Mouse (Mus musculus) cortical plate, adult 2 months (tissue): Measurements from ENCODE around the gene Slc44a4. TPM values are rescaled to one million over a fixed set of nuclear protein-coding genes. Genes with fewer than 3 reads are reported as not detected.
"Not testable (repeated sequence)": the region's sequence is repeated elsewhere in the genome, so short reads cannot be mapped to it uniquely, and the experiment has no call there.

ENCODE experiments used
- H3K27ac ChIP-seq: fragments of 200-500 bp; 2 replicates; pipeline ENCODE4 v1.5.1; 2012; ENCODE audit warnings: low read length, control low read depth, inconsistent platforms; ENCODE audit not compliant: insufficient read depth
- H3K4me1 ChIP-seq: fragments of 200-500 bp; 2 replicates; pipeline ENCODE4 v1.6.1; 2011; ENCODE audit warnings: low read length; ENCODE audit not compliant: control insufficient read depth, insufficient read depth
- H3K4me3 ChIP-seq: fragments of 200-500 bp; 2 replicates; pipeline ENCODE4 v1.5.1; 2011; ENCODE audit warnings: mild to moderate bottlenecking, low read length, control low read depth; ENCODE audit not compliant: insufficient read depth
- CTCF ChIP-seq: fragments of 200-500 bp; IDR thresholded peaks from 2 replicates; pipeline ENCODE4 v1.5.1; 2011; ENCODE audit warnings: mild to moderate bottlenecking, control low read depth, low read length; ENCODE audit not compliant: insufficient read depth; ENCODE audit errors: extremely low read depth
- POLR2A ChIP-seq: fragments of 200-500 bp; IDR thresholded peaks from 2 replicates; pipeline ENCODE4 v1.6.1; 2011; ENCODE audit warnings: mild to moderate bottlenecking, low read length, control low read depth; ENCODE audit not compliant: insufficient read depth; ENCODE audit errors: extremely low read depth
- polyA plus RNA-seq: library from polyadenylated mRNA; depleted of rRNA; stranded (reverse); fragments of >200 nt; gene quantifications from 2 replicates; pipeline ENCODE4 v1.2.3, GENCODE M21; 2012

The Slc44a4 gene
- polyA plus RNA-seq, 1 experiment = 0.46 TPM

DNA sequence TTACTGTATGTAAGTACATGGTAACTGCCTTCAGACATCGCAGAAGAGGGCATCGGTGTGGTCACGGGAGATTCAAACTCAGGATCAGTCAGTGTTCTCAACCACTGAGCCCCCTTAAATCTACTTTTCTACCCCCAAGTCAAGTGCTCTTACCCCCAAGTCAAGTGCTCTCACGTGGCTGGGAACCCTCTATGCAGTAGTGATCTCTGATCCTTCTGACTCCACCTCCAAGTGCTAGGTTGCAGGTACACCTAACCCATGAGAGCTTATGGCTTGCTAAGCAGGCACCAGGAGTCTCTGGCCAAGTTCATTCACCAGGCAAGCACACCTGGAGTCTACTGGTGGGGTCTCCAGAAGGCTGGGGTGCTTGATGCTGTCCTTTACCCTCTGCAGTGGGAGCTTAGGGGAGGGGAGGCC lies 35.3 kb downstream of the Slc44a4 start:
- Histone ChIP-seq H3K4me1 (peaks cover 3% of the 10 kb centered on the region), H3K27ac (no peak overlapping the region), H3K4me3 (no peak overlapping the region)
- TF ChIP-seq POLR2A = no peak
- no peak for TF ChIP-seq CTCF

DNA sequence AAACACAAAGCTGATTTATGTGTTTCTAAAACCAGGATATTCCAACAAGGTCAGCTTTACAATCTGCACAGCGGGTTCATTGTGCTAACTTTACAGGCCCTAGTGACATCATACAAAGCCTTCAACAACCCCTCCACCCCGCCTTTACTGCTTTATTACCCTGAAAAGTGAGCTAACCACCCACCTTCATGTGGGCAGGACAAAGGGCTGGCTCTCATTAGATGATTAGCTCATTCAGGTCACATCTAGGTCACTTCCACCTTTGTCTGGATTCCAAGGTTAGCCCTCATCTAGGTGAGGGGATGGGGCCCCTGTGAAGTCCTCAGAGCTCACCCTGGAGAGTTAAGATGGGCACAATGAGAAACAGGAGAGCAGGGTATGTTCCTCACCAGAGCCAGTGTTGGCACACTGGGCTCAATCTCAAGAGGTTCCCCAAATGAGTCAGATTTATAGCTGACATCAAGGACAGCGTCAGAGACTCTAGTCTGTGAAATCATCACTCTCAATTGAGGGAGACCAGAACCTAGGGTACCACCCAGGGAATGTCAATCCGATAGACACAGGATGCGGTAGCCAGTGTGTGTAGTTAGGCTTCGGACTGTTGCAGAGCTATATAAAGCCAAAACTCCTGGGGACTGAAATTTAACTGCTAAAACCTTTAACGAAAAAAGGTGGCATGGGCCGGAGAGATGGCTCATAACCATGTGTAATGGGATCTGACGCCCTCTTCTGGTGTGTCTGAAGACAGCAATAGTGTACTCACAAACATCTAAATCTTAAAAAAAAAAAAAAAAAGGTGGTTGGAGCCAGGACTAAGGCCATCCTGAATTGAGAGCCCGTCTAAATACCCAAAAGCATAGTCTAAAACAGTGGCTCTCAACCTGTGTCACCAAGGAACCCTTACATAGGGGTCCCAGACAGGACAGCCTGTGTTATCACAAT lies 36.5 kb downstream of the Slc44a4 start:
- no peak overlapping the region for H3K27ac ChIP-seq
- TF ChIP-seq CTCF = no peak
- no peak for TF ChIP-seq POLR2A

DNA sequence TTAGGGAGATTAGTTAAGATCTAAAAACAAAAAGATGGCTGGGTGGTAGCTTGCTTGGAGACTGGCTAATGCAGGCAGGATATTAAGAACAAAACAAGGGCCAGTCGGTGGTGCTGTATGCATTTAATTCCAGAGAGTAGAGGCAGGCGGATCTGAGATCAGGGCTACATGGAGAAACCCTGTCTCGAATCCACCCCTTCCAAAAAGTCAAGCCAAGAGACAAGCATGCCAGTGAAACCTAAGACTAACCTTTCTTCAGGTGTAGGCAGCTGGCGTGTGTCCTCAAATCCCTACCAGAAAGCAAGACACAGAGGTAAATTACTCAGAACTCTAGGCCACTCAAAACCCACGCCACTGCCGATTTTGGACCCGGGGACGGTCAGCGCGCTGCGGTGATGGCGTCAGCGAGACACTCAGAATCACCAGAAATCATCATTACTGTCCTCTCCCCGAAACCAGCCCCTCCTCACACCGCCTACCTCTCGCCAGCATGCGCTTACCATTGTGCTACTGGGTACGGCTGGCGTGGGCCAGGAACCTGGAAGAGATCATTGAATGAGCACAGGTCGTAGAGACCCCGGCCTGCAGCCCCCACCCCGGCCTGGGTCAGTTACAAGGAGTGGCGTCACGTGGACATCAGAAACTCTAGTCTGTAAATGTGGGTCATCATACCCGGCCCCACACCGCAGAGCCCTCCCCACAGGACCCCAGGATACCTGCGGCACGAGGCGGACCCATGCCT lies 37.5 kb downstream of the Slc44a4 start:
- Histone ChIP-seq H3K4me1 (peaks cover 3% of the 10 kb centered on the region), H3K27ac (peak overlapping the region; percentile 90), H3K4me3 (peak overlapping the region; percentile 97)
- no peak for TF ChIP-seq POLR2A
- TF ChIP-seq CTCF = no peak

More for the DNA sequence above, 36.5 kb downstream of the Slc44a4 start:
- Histone ChIP-seq H3K4me3 (peak overlapping the region; percentile 97), H3K4me1 (peaks cover 3% of the 10 kb centered on the region)

DNA sequence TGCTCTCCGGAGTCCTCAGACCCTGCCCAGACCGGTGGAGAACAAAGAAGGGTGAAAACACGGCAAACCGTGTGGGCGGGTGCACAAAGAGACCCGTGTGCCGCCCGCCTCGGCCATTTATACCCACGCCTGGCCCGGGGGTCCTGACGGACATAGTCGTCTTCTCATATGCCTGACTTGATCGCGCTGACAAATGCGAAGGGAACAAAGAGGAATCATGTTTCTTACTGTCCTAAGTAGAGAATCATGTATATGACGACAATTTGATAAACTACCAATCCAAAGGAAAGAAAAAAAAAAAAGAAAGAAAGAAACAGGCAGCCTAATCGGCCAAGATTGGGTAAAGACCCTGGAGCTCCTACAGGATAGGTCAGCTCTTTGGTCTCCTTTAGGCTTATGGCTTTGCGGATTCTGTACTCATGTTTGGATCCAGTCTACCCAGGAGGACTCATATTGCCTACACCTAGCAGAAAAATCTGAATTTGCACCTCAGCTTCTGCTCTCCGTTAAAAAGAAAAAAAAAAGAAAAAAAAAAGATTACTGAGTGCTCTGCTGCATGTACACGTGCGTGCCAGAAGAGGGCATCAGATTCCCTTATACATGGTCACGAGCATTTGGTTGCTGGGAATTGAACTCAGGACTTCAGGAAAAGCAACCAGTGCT lies 38.2 kb downstream of the Slc44a4 start:
- TF ChIP-seq CTCF (peak; percentile 55), POLR2A (peak; percentile 88)
- peak overlapping the region; percentile 90 for H3K27ac ChIP-seq
- H3K4me3 ChIP-seq = peak overlapping the region; percentile 97
- peaks cover 3% of the 10 kb centered on the region for H3K4me1 ChIP-seq

DNA sequence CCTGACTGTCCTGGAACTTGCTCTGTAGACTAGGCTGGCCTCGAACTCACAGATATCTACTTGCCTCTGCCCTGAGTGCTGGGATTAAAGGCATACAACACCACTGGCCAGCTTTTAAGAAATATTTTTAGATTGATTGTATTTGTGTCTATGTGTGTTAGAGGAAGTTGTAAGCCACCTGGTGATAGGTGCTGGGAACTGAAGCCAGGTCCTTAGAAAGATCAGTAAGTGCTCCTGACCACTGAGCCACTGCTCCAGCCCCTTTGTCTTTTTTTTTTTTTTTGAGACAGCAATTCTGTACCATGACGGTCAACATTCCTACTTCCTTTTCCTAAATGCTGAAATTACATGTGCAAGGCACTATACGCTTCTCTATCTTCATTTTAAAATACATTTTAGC lies 39.0 kb downstream of the Slc44a4 start:
- no peak overlapping the region for H3K4me3 ChIP-seq
- no peak overlapping the region for H3K27ac ChIP-seq
- H3K4me1 ChIP-seq = peaks cover 3% of the 10 kb centered on the region
- TF ChIP-seq POLR2A (no peak), CTCF (no peak)

DNA sequence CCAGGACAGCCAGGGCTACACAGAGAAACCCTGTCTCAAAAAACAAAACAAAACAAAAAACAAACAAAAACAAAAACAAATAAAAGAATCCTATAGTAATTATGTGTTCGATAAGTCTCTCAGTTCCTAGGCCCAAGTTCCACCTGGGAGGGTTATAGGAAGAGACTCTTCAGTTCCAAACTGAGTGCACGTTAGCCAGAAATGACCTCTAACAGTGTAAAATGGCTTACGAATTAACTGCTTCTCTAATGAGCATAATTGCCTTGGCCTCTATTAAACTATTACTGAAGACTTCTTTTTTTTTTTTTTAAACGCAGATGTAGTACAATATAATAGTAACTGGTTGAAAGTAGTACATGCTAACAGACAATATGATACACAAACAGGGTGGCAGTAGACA lies 39.6 kb downstream of the Slc44a4 start:
- Histone ChIP-seq H3K27ac (no peak overlapping the region), H3K4me1 (peaks cover 3% of the 10 kb centered on the region), H3K4me3 (no peak overlapping the region)
- TF ChIP-seq POLR2A = no peak
- TF ChIP-seq CTCF = no peak

DNA sequence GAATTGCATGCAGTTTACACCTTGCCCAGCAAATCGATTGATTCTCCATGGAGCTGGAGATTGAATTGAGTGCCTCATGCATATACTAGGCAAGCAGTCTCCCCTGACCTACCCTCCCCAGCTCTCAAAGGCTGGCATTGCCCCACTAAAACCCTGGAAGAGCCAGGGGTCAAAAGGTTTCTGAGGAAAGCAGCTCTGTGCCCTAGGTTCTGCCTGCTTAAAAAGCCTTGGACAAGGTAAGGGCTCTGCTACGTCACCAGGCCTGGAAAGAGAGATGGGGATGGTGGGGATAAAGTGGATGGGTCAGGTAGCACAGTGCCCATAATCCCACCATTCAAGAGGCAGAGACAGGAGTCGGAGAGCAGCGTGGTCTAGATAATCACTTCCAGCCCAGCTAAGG lies 40.6 kb downstream of the Slc44a4 start:
- Histone ChIP-seq H3K4me3 (no peak overlapping the region), H3K4me1 (peaks cover 3% of the 10 kb centered on the region), H3K27ac (no peak overlapping the region)
- TF ChIP-seq CTCF (no peak), POLR2A (no peak)

DNA sequence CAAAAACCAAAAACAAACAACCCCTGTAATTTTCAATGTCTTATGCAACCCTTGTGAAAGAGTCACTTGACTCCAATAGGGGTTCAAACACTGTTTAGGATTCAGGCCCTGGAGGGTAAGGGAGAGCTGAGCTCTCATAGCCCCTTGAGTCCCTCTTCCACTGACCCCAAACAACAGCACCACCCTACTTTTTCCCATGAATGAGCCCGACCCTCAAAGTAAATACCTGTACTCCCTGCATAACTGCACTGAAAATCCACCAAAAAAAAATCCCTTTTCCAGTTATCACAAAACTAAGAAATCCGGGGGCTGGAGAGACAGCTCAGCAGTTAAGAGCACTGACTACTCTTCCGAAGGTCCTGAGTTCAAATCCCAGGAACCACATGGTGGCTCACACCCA lies 41.6 kb downstream of the Slc44a4 start:
- no peak overlapping the region for H3K4me3 ChIP-seq
- TF ChIP-seq CTCF (no peak), POLR2A (no peak)

DNA sequence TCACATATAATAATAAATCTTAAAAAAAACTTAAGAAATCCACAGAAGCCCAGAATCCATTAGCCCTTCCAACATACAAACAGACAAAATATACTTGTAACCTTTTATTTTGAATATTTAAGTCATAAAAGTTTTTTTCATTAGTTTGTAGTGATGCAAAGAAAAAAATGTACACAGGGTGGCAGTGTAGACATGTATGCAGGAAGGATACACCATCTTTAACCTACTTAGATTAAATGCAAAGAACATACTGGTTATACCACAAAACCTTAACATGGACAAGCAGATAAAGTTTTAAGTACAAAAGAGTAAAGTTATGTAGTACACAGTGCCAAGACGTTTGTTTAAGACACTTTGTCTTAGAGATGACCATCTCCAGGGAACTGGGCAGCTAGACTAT lies 42.1 kb downstream of the Slc44a4 start:
- TF ChIP-seq POLR2A (no peak), CTCF (no peak)
- Histone ChIP-seq H3K4me3 (no peak overlapping the region), H3K27ac (no peak overlapping the region), H3K4me1 (no peaks in the 10 kb centered on the region)

More for the DNA sequence above, 41.6 kb downstream of the Slc44a4 start:
- peaks cover under 1% of the 10 kb centered on the region for H3K4me1 ChIP-seq
- H3K27ac ChIP-seq = no peak overlapping the region

DNA sequence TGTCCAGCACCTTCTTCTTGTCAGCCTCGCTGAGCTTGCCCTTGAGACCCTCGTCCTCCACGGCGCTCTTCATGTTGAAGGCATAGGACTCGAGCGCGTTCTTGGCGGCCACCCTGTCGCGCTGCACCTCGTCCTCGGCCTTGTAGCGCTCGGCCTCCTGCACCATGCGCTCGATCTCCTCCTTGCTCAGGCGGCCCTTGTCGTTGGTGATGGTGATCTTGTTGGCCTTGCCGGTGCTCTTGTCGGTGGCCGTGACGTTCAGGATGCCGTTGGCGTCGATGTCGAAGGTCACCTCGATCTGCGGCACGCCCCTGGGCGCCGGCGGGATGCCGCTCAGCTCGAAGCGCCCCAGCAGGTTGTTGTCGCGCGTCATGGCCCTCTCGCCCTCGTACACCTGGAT lies 43.0 kb downstream of the Slc44a4 start:
- not testable (repeated sequence) for H3K4me1 ChIP-seq, H3K4me3 ChIP-seq, H3K27ac ChIP-seq

DNA sequence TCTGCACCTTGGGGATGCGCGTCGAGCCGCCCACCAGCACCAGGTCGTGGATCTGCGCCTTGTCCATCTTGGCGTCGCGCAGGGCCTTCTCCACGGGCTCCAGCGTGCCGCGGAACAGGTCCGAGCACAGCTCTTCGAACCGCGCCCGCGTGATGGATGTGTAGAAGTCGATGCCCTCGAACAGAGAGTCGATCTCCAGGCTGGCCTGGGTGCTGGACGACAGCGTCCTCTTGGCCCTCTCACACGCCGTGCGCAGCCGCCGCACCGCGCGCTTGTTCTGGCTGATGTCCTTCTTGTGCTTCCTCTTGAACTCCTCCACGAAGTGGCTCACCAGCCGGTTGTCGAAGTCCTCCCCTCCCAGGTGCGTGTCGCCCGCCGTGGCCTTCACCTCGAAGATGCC lies 43.7 kb downstream of the Slc44a4 start:
- H3K4me3 ChIP-seq, H3K27ac ChIP-seq, H3K4me1 ChIP-seq: not testable (repeated sequence)

DNA sequence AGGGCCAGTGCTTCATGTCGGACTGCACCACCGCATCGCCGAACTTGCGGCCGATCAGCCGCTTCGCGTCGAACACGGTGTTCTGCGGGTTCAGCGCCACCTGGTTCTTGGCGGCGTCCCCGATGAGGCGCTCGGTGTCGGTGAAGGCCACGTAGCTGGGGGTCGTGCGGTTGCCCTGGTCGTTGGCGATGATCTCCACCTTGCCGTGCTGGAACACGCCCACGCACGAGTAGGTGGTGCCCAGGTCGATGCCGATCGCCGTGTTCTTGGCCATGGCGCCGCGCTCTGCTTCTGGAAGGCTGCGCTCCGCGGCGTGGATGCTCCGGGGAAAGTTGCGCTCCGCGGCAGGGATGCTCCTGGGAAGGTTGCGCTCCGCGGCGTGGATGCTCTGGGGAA lies 44.5 kb downstream of the Slc44a4 start:
- not testable (repeated sequence) for H3K27ac ChIP-seq, H3K4me1 ChIP-seq
- peak overlapping the region; percentile 63 for H3K4me3 ChIP-seq
